ENCODE assay signal across 10 mouse cellular contexts in genomic region chr10:86389913-86390312, GRCm38 (mm10).
DNase-seq lines count a peak whose midpoint lies in the region; ATAC-seq and TF ChIP-seq lines count a peak whose summit lies in the region.
"Had no signal": no experiment of that assay in that cellular context is flagged by ENCODE, and none has a peak within 500 bp of the region (broad histone marks: within the 10 kb centered on the region; RNA-seq: fewer than 3 reads in every experiment).

No protein-coding gene starts in this region.

- no peak overlapping the region for H3K4me2 ChIP-seq in lung, postnatal 0 days (replicated peaks; ENCODE audit: low read depth, low read length)

- peak; percentile 52 for ATAC-seq in lung, postnatal 0 days

- no peaks in the 10 kb centered on the region for H3K27me3 ChIP-seq in lung, postnatal 0 days (replicated peaks; ENCODE audit: insufficient read depth, low read length)

- no peak overlapping the region for H3K9ac ChIP-seq in lung, postnatal 0 days (replicated peaks; ENCODE audit: low read depth)

- 50% methylated on average over 2 of the region's 2 CpGs for WGBS in lung, postnatal 0 days

- H3K27ac ChIP-seq in lung, postnatal 0 days (ENCODE audit: low read length), result no peak overlapping the region
- H3K27ac ChIP-seq: limb, embryonic 10.5 days had no signal

- TF ChIP-seq CTCF in lung, postnatal 0 days (IDR thresholded peaks at IDR 0.05), result no peak

- no peak for TF ChIP-seq EP300 in lung, postnatal 0 days (IDR thresholded peaks at IDR 0.05)

- DNase-seq in frontal cortex, adult 2 months (ENCODE audit: extremely low spot score in 1 of 2, low spot score in 1 of 2), result peak; percentile 7 to 44
- DNase-seq in frontal cortex, postnatal 14 days (ENCODE audit: low spot score in 2 of 2), result no peak
- peak; percentile 30 for DNase-seq in right cerebral cortex, adult 18-20 months
- no peak for DNase-seq in right cerebral cortex, postnatal 4 days
- peak; percentile 42 for DNase-seq in lung, postnatal 0 days (ENCODE audit: low spot score)
- peak; percentile 47 for DNase-seq in telencephalon, adult 2 months (ENCODE audit: low read depth, low spot score)
- DNase-seq in urinary bladder, adult 2 months (ENCODE audit: low spot score), result no peak
- DNase-seq in cerebellum, postnatal 25 days, result no peak
- DNase-seq: gastrocnemius, postnatal 14 days had no signal

- peaks cover 8% of the 10 kb centered on the region; the same call in 1 of the 2 replicates for H3K4me1 ChIP-seq in lung, postnatal 0 days (ENCODE audit: insufficient read depth, low read depth, low read length)

- no peak overlapping the region for H3K4me3 ChIP-seq in lung, postnatal 0 days (ENCODE audit: low read depth, low read length)
- H3K4me3 ChIP-seq: limb, embryonic 10.5 days had no signal

- no peaks in the 10 kb centered on the region for H3K9me3 ChIP-seq in lung, postnatal 0 days (ENCODE audit: low read length)
- H3K9me3 ChIP-seq: limb, embryonic 10.5 days had no signal

- no peaks in the 10 kb centered on the region for H3K36me3 ChIP-seq in lung, postnatal 0 days (ENCODE audit: insufficient read depth, low read length)

Comparison
In these comparisons a context has a peak if more than half of its experiments do, and no peak if none do; other contexts are left out.
1. DNase-seq: peak in frontal cortex, adult 2 months (2 of 2), right cerebral cortex, adult 18-20 months (single experiment), lung, postnatal 0 days (single experiment) and telencephalon, adult 2 months (single experiment); none in frontal cortex, postnatal 14 days (0 of 2), right cerebral cortex, postnatal 4 days (single experiment), urinary bladder, adult 2 months (single experiment) and cerebellum, postnatal 25 days (0 of 2).